Mouse (Mus musculus) ovary, adult 18-20 months (tissue): ENCODE results near the gene Snap25.

Experiments used
- DNase-seq: peaks from one replicate; pipeline ENCODE4 v3.0.0; 2022; ENCODE audit warnings: low spot score, mixed read lengths

The Snap25 gene

DNA sequence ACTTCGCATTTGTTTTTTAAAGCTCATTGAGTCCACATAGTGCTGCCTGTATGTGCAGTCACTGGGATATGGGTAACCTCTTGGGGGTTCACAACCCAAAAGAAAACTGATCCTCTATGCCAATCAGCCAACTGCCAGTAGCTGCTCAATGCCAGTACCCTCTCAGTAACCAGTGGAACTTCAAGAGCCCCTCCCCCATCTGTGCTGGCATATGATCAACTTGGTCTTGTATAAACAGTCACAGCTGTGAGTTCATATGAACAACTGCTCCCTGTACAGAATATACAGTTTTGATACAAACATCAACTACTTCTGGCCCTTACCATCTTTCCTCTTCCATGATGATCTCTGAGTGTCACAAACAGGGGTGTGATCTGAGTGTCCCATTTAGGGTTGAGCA lies 98.1 kb downstream of the Snap25 start:
- no peak for DNase-seq

- no peak for DNase-seq
These were observed 103.6 kb downstream of the Snap25 start for GRCm38 (mm10) chr2:136816717-136817400.

- no peak for DNase-seq
These were observed 110.8 kb downstream of the Snap25 start for GRCm38 (mm10) chr2:136823751-136824716.

DNA sequence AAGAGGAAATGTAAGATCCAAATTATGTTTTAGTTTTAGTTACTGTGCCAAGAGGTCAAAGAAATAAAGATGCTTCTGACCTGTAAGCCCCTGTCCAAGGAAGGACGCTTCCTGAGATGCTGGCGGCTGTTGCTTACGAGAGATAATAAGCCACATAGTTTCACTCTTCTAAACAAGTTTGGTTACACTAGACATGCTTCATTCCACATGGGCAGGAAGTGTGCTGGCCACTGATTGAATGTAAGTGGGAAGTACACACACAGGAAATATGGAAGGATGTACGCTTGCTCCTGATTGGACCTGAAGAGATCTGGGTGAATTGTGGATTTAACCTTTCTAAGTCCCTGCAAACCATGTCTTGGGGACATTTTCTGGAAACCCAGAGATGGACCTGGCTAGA lies 114.4 kb downstream of the Snap25 start:
- DNase-seq, result no peak
